Mouse (Mus musculus): ENCODE data around the gene Dapk2. TPM values are rescaled to one million over a fixed set of nuclear protein-coding genes. Genes with fewer than 3 reads are reported as not detected.

Gene Dapk2
- polyA plus RNA-seq, 1 experiment from 2014 or later = 1.0 TPM

- H3K9me3 ChIP-seq (ENCODE audit: control insufficient read depth, low read length) = no peaks in the 10 kb centered on the region
- no peak for ATAC-seq
- H3K36me3 ChIP-seq (ENCODE audit: control insufficient read depth, insufficient read depth) = no peaks in the 10 kb centered on the region
- H3K4me3 ChIP-seq (replicated peaks; ENCODE audit: low read length) = no peak overlapping the region
- H3K27ac ChIP-seq (ENCODE audit: low read length) = no peak overlapping the region
- H3K27me3 ChIP-seq (replicated peaks; ENCODE audit: control insufficient read depth, insufficient read depth, low read length) = no peaks in the 10 kb centered on the region
- H3K4me2 ChIP-seq (ENCODE audit: low read length) = no peak overlapping the region
- no peak overlapping the region for H3K9ac ChIP-seq (replicated peaks; ENCODE audit: low read depth, low read length)
- WGBS = 66% methylated on average over 2 of the region's 2 CpGs
- H3K4me1 ChIP-seq (replicated peaks; ENCODE audit: control insufficient read depth, insufficient read depth, low read length) = no peaks in the 10 kb centered on the region
Measured at GRCm38 (mm10) chr9:66228456-66229151, 70.6 kb downstream of the Dapk2 start.

GRCm38 (mm10) chr9:66231820-66232479, 73.9 kb downstream of the Dapk2 start:
- Histone ChIP-seq H3K9ac (replicated peaks; ENCODE audit: low read depth, low read length) (no peak overlapping the region), H3K9me3 (ENCODE audit: control insufficient read depth, low read length) (no peaks in the 10 kb centered on the region), H3K4me3 (replicated peaks; ENCODE audit: low read length) (no peak overlapping the region), H3K4me1 (replicated peaks; ENCODE audit: control insufficient read depth, insufficient read depth, low read length) (no peaks in the 10 kb centered on the region), H3K27me3 (replicated peaks; ENCODE audit: control insufficient read depth, insufficient read depth, low read length) (no peaks in the 10 kb centered on the region), H3K27ac (ENCODE audit: low read length) (no peak overlapping the region), H3K4me2 (ENCODE audit: low read length) (no peak overlapping the region), H3K36me3 (ENCODE audit: control insufficient read depth, insufficient read depth) (no peaks in the 10 kb centered on the region)
- 75% methylated on average over 7 of the region's 7 CpGs for WGBS
- ATAC-seq = no peak

DNA sequence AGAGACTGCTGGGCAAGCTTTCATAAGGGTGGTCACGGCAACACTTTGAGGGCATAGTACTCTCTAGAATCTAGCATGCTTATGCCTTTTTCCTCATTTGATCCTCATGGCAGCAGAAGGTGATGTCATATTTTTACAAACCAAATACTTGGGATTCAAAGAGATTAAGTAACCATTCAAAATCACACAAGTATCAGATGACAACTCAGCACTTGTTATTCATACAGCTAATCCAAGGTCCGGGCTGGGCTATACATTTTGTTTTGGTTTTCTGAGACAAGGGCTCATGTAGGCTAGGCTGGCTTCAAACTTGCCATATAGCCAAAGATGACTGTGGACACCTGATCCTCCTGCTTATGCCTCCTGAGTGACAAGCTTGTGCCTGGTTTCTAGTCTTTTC, 78.6 kb downstream of the Dapk2 start:
- H3K36me3 ChIP-seq (ENCODE audit: control insufficient read depth, insufficient read depth) = no peaks in the 10 kb centered on the region
- no peak overlapping the region for H3K4me2 ChIP-seq (ENCODE audit: low read length)
- WGBS = 65% methylated on average over 2 of the region's 2 CpGs
- H3K9me3 ChIP-seq (ENCODE audit: control insufficient read depth, low read length) = no peaks in the 10 kb centered on the region
- H3K9ac ChIP-seq (replicated peaks; ENCODE audit: low read depth, low read length) = no peak overlapping the region
- no peaks in the 10 kb centered on the region for H3K4me1 ChIP-seq (replicated peaks; ENCODE audit: control insufficient read depth, insufficient read depth, low read length)
- no peaks in the 10 kb centered on the region for H3K27me3 ChIP-seq (replicated peaks; ENCODE audit: control insufficient read depth, insufficient read depth, low read length)
- no peak for ATAC-seq
- H3K4me3 ChIP-seq (replicated peaks; ENCODE audit: low read length) = no peak overlapping the region
- H3K27ac ChIP-seq (ENCODE audit: low read length) = no peak overlapping the region

GRCm38 (mm10) chr9:66237742-66238141, 79.7 kb downstream of the Dapk2 start:
- Histone ChIP-seq H3K4me1 (replicated peaks; ENCODE audit: control insufficient read depth, insufficient read depth, low read length) (no peaks in the 10 kb centered on the region), H3K36me3 (ENCODE audit: control insufficient read depth, insufficient read depth) (no peaks in the 10 kb centered on the region), H3K27ac (ENCODE audit: low read length) (no peak overlapping the region), H3K9ac (replicated peaks; ENCODE audit: low read depth, low read length) (no peak overlapping the region), H3K4me2 (ENCODE audit: low read length) (no peak overlapping the region), H3K9me3 (ENCODE audit: control insufficient read depth, low read length) (no peaks in the 10 kb centered on the region), H3K4me3 (replicated peaks; ENCODE audit: low read length) (no peak overlapping the region), H3K27me3 (replicated peaks; ENCODE audit: control insufficient read depth, insufficient read depth, low read length) (no peaks in the 10 kb centered on the region)
- WGBS = 71% methylated on average over 1 of the region's 1 CpGs
- ATAC-seq = no peak

- Histone ChIP-seq H3K9me3 (ENCODE audit: control insufficient read depth, low read length) (no peaks in the 10 kb centered on the region), H3K27me3 (replicated peaks; ENCODE audit: control insufficient read depth, insufficient read depth, low read length) (no peaks in the 10 kb centered on the region), H3K4me2 (ENCODE audit: low read length) (no peak overlapping the region), H3K4me3 (replicated peaks; ENCODE audit: low read length) (no peak overlapping the region), H3K36me3 (ENCODE audit: control insufficient read depth, insufficient read depth) (no peaks in the 10 kb centered on the region), H3K4me1 (replicated peaks; ENCODE audit: control insufficient read depth, insufficient read depth, low read length) (no peaks in the 10 kb centered on the region), H3K9ac (replicated peaks; ENCODE audit: low read depth, low read length) (no peak overlapping the region), H3K27ac (ENCODE audit: low read length) (no peak overlapping the region)
- ATAC-seq = no peak
- 90% methylated on average over 7 of the region's 7 CpGs for WGBS
Measured at GRCm38 (mm10) chr9:66239173-66239572, 81.2 kb downstream of the Dapk2 start.

DNA sequence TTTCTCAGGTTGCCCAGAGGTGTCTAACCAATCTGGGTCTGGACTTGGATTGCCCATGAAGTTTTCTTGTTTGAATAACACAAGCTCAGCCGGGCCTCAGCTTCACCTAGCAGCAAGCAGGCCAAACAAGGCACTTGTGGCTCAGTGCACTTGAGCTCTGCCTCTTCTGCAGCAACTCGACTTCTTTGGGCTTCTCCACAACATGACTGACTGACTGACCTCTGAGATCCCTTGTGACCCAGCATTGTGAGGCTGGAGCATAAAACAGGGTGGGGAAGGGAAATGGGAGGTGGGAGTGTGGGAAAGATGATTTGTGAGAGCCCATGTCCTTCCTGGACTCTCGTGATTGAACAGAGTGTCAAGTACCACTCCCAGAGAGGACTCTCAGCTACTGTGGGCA, 81.7 kb downstream of the Dapk2 start:
- no peaks in the 10 kb centered on the region for H3K27me3 ChIP-seq (replicated peaks; ENCODE audit: control insufficient read depth, insufficient read depth, low read length)
- no peak overlapping the region for H3K27ac ChIP-seq (ENCODE audit: low read length)
- H3K9me3 ChIP-seq (ENCODE audit: control insufficient read depth, low read length) = no peaks in the 10 kb centered on the region
- no peaks in the 10 kb centered on the region for H3K4me1 ChIP-seq (replicated peaks; ENCODE audit: control insufficient read depth, insufficient read depth, low read length)
- H3K4me2 ChIP-seq (ENCODE audit: low read length) = no peak overlapping the region
- WGBS = 62% methylated on average over 3 of the region's 3 CpGs
- H3K4me3 ChIP-seq (replicated peaks; ENCODE audit: low read length) = no peak overlapping the region
- no peak for ATAC-seq
- no peak overlapping the region for H3K9ac ChIP-seq (replicated peaks; ENCODE audit: low read depth, low read length)
- no peaks in the 10 kb centered on the region for H3K36me3 ChIP-seq (ENCODE audit: control insufficient read depth, insufficient read depth)

DNA sequence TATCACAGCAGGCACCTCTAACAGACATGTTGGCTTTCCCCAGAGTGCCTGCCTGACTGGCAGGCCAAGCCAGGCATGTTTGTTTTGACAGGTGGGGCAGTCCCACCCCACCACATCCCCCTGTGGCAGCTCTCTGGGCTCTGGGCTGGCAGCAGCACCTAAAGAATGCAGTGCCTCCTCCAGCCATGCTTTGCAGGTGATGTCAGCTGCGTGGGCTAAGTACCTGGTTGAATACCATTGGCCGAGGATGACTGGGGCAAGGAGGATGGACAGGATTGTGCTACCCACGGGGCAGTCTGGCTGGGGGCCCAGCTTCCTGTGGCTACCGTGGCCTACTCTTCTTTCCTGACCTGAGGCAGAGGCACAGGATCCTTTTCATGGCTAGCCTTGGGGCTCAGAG, 82.5 kb downstream of the Dapk2 start:
- Histone ChIP-seq H3K4me1 (replicated peaks; ENCODE audit: control insufficient read depth, insufficient read depth, low read length) (no peaks in the 10 kb centered on the region), H3K9ac (replicated peaks; ENCODE audit: low read depth, low read length) (no peak overlapping the region), H3K4me3 (replicated peaks; ENCODE audit: low read length) (no peak overlapping the region), H3K9me3 (ENCODE audit: control insufficient read depth, low read length) (no peaks in the 10 kb centered on the region), H3K4me2 (ENCODE audit: low read length) (no peak overlapping the region), H3K27ac (ENCODE audit: low read length) (no peak overlapping the region), H3K36me3 (ENCODE audit: control insufficient read depth, insufficient read depth) (no peaks in the 10 kb centered on the region), H3K27me3 (replicated peaks; ENCODE audit: control insufficient read depth, insufficient read depth, low read length) (no peaks in the 10 kb centered on the region)
- no peak for ATAC-seq
- 67% methylated on average over 4 of the region's 4 CpGs for WGBS

DNA sequence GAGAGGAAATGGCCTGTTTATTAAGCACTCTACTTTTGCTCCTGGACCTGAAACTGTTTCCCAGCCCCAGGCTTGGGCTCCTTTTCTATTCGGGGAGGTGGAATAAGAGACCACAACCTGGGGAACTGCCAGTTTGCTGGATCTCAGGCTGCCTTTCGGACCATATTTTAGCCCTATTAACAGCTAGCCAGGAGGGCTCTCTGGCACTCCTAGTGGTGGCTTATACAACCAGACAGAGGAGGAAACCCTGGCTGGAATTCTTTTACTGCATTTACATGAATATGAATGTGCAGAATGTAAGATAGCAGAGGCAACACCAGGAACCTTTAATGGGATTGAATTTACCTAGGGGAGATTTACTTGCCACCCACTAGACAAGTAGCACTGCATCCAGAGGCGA, 83.0 kb downstream of the Dapk2 start:
- Histone ChIP-seq H3K9me3 (ENCODE audit: control insufficient read depth, low read length) (no peaks in the 10 kb centered on the region), H3K27me3 (replicated peaks; ENCODE audit: control insufficient read depth, insufficient read depth, low read length) (no peaks in the 10 kb centered on the region), H3K36me3 (ENCODE audit: control insufficient read depth, insufficient read depth) (no peaks in the 10 kb centered on the region), H3K27ac (ENCODE audit: low read length) (no peak overlapping the region), H3K4me1 (replicated peaks; ENCODE audit: control insufficient read depth, insufficient read depth, low read length) (no peaks in the 10 kb centered on the region), H3K4me2 (ENCODE audit: low read length) (no peak overlapping the region), H3K9ac (replicated peaks; ENCODE audit: low read depth, low read length) (no peak overlapping the region), H3K4me3 (replicated peaks; ENCODE audit: low read length) (no peak overlapping the region)
- ATAC-seq = no peak
- 52% methylated on average over 3 of the region's 3 CpGs for WGBS

DNA sequence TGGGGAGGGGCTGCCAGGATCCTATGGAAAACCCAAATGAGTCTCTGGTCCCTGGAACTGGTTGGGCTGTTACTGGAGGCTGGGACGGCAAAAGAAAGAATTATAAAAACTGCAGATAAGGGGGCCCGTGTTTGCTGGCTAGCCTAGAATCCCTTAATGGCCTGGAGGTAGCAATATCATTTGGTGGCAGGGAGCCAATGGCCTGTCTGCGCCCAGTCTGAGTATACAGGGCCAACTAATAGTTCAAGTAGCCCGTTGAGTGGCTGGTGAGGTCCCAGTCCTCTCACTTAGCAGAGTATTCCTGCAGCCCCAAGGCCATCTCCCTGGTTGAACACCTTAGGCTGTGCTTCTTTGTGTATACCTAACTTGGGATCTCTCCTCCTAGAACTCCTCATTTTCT, 83.7 kb downstream of the Dapk2 start:
- Histone ChIP-seq H3K4me2 (ENCODE audit: low read length) (no peak overlapping the region), H3K27me3 (replicated peaks; ENCODE audit: control insufficient read depth, insufficient read depth, low read length) (no peaks in the 10 kb centered on the region), H3K27ac (ENCODE audit: low read length) (no peak overlapping the region), H3K9ac (replicated peaks; ENCODE audit: low read depth, low read length) (no peak overlapping the region), H3K36me3 (ENCODE audit: control insufficient read depth, insufficient read depth) (no peaks in the 10 kb centered on the region), H3K4me1 (replicated peaks; ENCODE audit: control insufficient read depth, insufficient read depth, low read length) (no peaks in the 10 kb centered on the region), H3K4me3 (replicated peaks; ENCODE audit: low read length) (no peak overlapping the region), H3K9me3 (ENCODE audit: control insufficient read depth, low read length) (no peaks in the 10 kb centered on the region)
- 76% methylated on average over 4 of the region's 4 CpGs for WGBS
- ATAC-seq = no peak

Measured in forebrain, embryonic 16.5 days (tissue).